Mouse (Mus musculus) midbrain, embryonic 14.5 days (tissue): ENCODE measurements around the gene Zfyve28. TPM values are rescaled to one million over a fixed set of nuclear protein-coding genes. Genes with fewer than 3 reads are reported as not detected.

Experiments
- ATAC-seq: fragments of 200-750 bp; cut with Nextera tagmentation; 2 replicates; pipeline ENCODE4 v1.8.0; 2017; ENCODE audit warnings: moderate number of reproducible peaks, moderate library complexity; ENCODE audit not compliant: low FRiP score, low TSS enrichment
- DNase-seq: peaks from one replicate; pipeline ENCODE4 v3.0.0-alpha.2; 2015
- H3K27ac ChIP-seq: fragments of 300-500 bp; sonication (generic); replicated peaks from 2 replicates; pipeline ENCODE4 v1.5.1; 2014; ENCODE audit warnings: mild to moderate bottlenecking, low read depth, low read length, moderate library complexity
- H3K27me3 ChIP-seq: fragments of 300-500 bp; sonication (generic); 2 replicates; pipeline ENCODE4 v1.6.1; 2014; ENCODE audit warnings: low read length, control low read depth, mixed read lengths; ENCODE audit not compliant: control insufficient read depth, insufficient read depth
- H3K36me3 ChIP-seq: fragments of 300-500 bp; sonication (generic); 2 replicates; pipeline ENCODE4 v1.6.1; 2014; ENCODE audit warnings: low read length, control low read depth; ENCODE audit not compliant: control insufficient read depth, insufficient read depth
- H3K4me1 ChIP-seq: fragments of 300-500 bp; sonication (generic); 2 replicates; pipeline ENCODE4 v1.6.1; 2014; ENCODE audit warnings: mild to moderate bottlenecking, antibody characterized with exemption, low read length, control low read depth; ENCODE audit not compliant: control insufficient read depth, insufficient read depth
- H3K4me2 ChIP-seq: fragments of 300-500 bp; sonication (generic); 2 replicates; pipeline ENCODE4 v1.6.1; 2014; ENCODE audit warnings: mild to moderate bottlenecking, low read length, moderate library complexity
- H3K4me3 ChIP-seq: fragments of 300-500 bp; sonication (generic); replicated peaks from 2 replicates; pipeline ENCODE4 v1.5.1; 2014; ENCODE audit warnings: low read depth, low read length
- H3K9ac ChIP-seq: fragments of 300-500 bp; sonication (generic); replicated peaks from 2 replicates; pipeline ENCODE4 v1.6.1; 2014; ENCODE audit warnings: mild to moderate bottlenecking, low read length, moderate library complexity
- H3K9me3 ChIP-seq: fragments of 300-500 bp; sonication (generic); 2 replicates; pipeline ENCODE4 v1.6.1; 2016; ENCODE audit warnings: low read length, control low read depth, mixed read lengths; ENCODE audit not compliant: control insufficient read depth
- WGBS: fragments of 180-500 bp; shearing (Covaris S2); extraction: QIAGEN DNeasy Blood & Tissue Kit; methylation state at CpG from one replicate; pipeline ENCODE4 v1.1.7; 2014; 5-methylcytosine and 5-hydroxymethylcytosine counted together
- polyA plus RNA-seq: library from polyadenylated mRNA; unstranded; fragments of >200 nt; fragmentation: Nextera tagmentation; extraction: Ambion mirVana; gene quantifications from 2 replicates; pipeline ENCODE4 v1.2.1, GENCODE M21; 2014

Gene Zfyve28
- polyA plus RNA-seq, 1 experiment from 2014 or later, result 2.8 TPM

- H3K4me2 ChIP-seq, result no peak overlapping the region
- H3K27ac ChIP-seq, result no peak overlapping the region
- ATAC-seq (no peak), DNase-seq (no peak)
- 88% methylated on average over 2 of the region's 2 CpGs for WGBS
- H3K27me3 ChIP-seq, result no peaks in the 10 kb centered on the region
- H3K4me3 ChIP-seq, result no peak overlapping the region
- no peak overlapping the region for H3K9ac ChIP-seq
- no peaks in the 10 kb centered on the region for H3K36me3 ChIP-seq
- no peaks in the 10 kb centered on the region for H3K4me1 ChIP-seq
- H3K9me3 ChIP-seq, result no peaks in the 10 kb centered on the region
These were observed 83.3 kb downstream of the Zfyve28 start for GRCm38 (mm10) chr5:34204911-34205310.

- Histone ChIP-seq H3K4me2 (no peak overlapping the region), H3K36me3 (no peaks in the 10 kb centered on the region), H3K9ac (no peak overlapping the region), H3K27me3 (no peaks in the 10 kb centered on the region), H3K4me3 (no peak overlapping the region), H3K27ac (no peak overlapping the region), H3K4me1 (no peaks in the 10 kb centered on the region), H3K9me3 (no peaks in the 10 kb centered on the region)
- ATAC-seq (no peak), DNase-seq (no peak)
- WGBS, result 88% methylated on average over 4 of the region's 4 CpGs
These were observed 86.2 kb downstream of the Zfyve28 start for GRCm38 (mm10) chr5:34202006-34202405.

- H3K27ac ChIP-seq, result no peak overlapping the region
- DNase-seq (no peak), ATAC-seq (no peak)
- no peaks in the 10 kb centered on the region for H3K4me1 ChIP-seq
- no peak overlapping the region for H3K4me2 ChIP-seq
- H3K36me3 ChIP-seq, result no peaks in the 10 kb centered on the region
- H3K9ac ChIP-seq, result no peak overlapping the region
- H3K4me3 ChIP-seq, result no peak overlapping the region
- 86% methylated on average over 2 of the region's 2 CpGs for WGBS
- no peaks in the 10 kb centered on the region for H3K9me3 ChIP-seq
- no peaks in the 10 kb centered on the region for H3K27me3 ChIP-seq
These were observed 86.9 kb downstream of the Zfyve28 start for GRCm38 (mm10) chr5:34201396-34201795.

- H3K4me2 ChIP-seq, result no peak overlapping the region
These were observed 89.6 kb downstream of the Zfyve28 start for GRCm38 (mm10) chr5:34198615-34199014.

GRCm38 (mm10) chr5:34197243-34197642, 91.0 kb downstream of the Zfyve28 start:
- Histone ChIP-seq H3K4me3 (no peak overlapping the region), H3K27ac (no peak overlapping the region), H3K27me3 (no peaks in the 10 kb centered on the region), H3K9me3 (no peaks in the 10 kb centered on the region), H3K4me1 (no peaks in the 10 kb centered on the region), H3K9ac (no peak overlapping the region), H3K4me2 (no peak overlapping the region), H3K36me3 (no peaks in the 10 kb centered on the region)
- ATAC-seq (no peak), DNase-seq (no peak)
- WGBS, result 85% methylated on average over 4 of the region's 4 CpGs

More at GRCm38 (mm10) chr5:34198615-34199014, 89.6 kb downstream of the Zfyve28 start:
- no peaks in the 10 kb centered on the region for H3K4me1 ChIP-seq
- WGBS, result 86% methylated on average over 6 of the region's 6 CpGs
- H3K36me3 ChIP-seq, result no peaks in the 10 kb centered on the region
- H3K27me3 ChIP-seq, result no peaks in the 10 kb centered on the region
- no peak overlapping the region for H3K4me3 ChIP-seq
- H3K9me3 ChIP-seq, result no peaks in the 10 kb centered on the region
- no peak overlapping the region for H3K27ac ChIP-seq
- H3K9ac ChIP-seq, result no peak overlapping the region
- ATAC-seq, result no peak
- no peak for DNase-seq

GRCm38 (mm10) chr5:34196423-34196822, 91.8 kb downstream of the Zfyve28 start:
- Histone ChIP-seq H3K36me3 (no peaks in the 10 kb centered on the region), H3K27me3 (no peaks in the 10 kb centered on the region), H3K27ac (no peak overlapping the region), H3K4me3 (no peak overlapping the region), H3K4me2 (no peak overlapping the region), H3K4me1 (no peaks in the 10 kb centered on the region), H3K9me3 (no peaks in the 10 kb centered on the region), H3K9ac (no peak overlapping the region)
- WGBS, result 83% methylated on average over 7 of the region's 7 CpGs
- DNase-seq (no peak), ATAC-seq (no peak)

GRCm38 (mm10) chr5:34195786-34196185, 92.5 kb downstream of the Zfyve28 start:
- DNase-seq (no peak), ATAC-seq (no peak)
- H3K9ac ChIP-seq, result no peak overlapping the region
- H3K4me3 ChIP-seq, result no peak overlapping the region
- no peak overlapping the region for H3K27ac ChIP-seq
- WGBS, result 94% methylated on average over 12 of the region's 12 CpGs
- H3K4me1 ChIP-seq, result no peaks in the 10 kb centered on the region
- no peak overlapping the region for H3K4me2 ChIP-seq
- H3K27me3 ChIP-seq, result no peaks in the 10 kb centered on the region
- H3K9me3 ChIP-seq, result no peaks in the 10 kb centered on the region
- no peaks in the 10 kb centered on the region for H3K36me3 ChIP-seq

GRCm38 (mm10) chr5:34194975-34195662, 93.1 kb downstream of the Zfyve28 start:
- H3K9ac ChIP-seq, result no peak overlapping the region
- DNase-seq (no peak), ATAC-seq (no peak)
- H3K9me3 ChIP-seq, result no peaks in the 10 kb centered on the region
- no peaks in the 10 kb centered on the region for H3K36me3 ChIP-seq
- no peak overlapping the region for H3K4me2 ChIP-seq
- no peaks in the 10 kb centered on the region for H3K27me3 ChIP-seq
- WGBS, result 87% methylated on average over 6 of the region's 6 CpGs
- no peak overlapping the region for H3K27ac ChIP-seq
- no peak overlapping the region for H3K4me3 ChIP-seq
- no peaks in the 10 kb centered on the region for H3K4me1 ChIP-seq

GRCm38 (mm10) chr5:34194426-34194825, 93.8 kb downstream of the Zfyve28 start:
- Histone ChIP-seq H3K9me3 (no peaks in the 10 kb centered on the region), H3K9ac (no peak overlapping the region)
- ATAC-seq, result no peak

More at GRCm38 (mm10) chr5:34194426-34194825, 93.8 kb downstream of the Zfyve28 start:
- H3K4me3 ChIP-seq, result no peak overlapping the region
- no peak for DNase-seq
- H3K27ac ChIP-seq, result no peak overlapping the region
- no peaks in the 10 kb centered on the region for H3K36me3 ChIP-seq
- no peaks in the 10 kb centered on the region for H3K27me3 ChIP-seq
- H3K4me1 ChIP-seq, result no peaks in the 10 kb centered on the region
- 63% methylated on average over 1 of the region's 1 CpGs for WGBS
- H3K4me2 ChIP-seq, result no peak overlapping the region
